Mouse (Mus musculus) embryonic facial prominence, embryonic 15.5 days (tissue): ENCODE results near the gene Ucn. TPM values are rescaled to one million over a fixed set of nuclear protein-coding genes. Genes with fewer than 3 reads are reported as not detected.
A peak's percentile ranks its signal among the peaks of the same experiment; 100 is the strongest.

ENCODE experiments used
- ATAC-seq: fragments of 200-750 bp; cut with Nextera tagmentation; 2 replicates; pipeline ENCODE4 v1.8.0; 2017; ENCODE audit warnings: low read depth, moderate TSS enrichment; ENCODE audit not compliant: insufficient number of reproducible peaks, low FRiP score, low TSS enrichment
- H3K27ac ChIP-seq: fragments of 300-500 bp; sonication (generic); replicated peaks from 2 replicates; pipeline ENCODE4 v1.5.1; 2015; ENCODE audit warnings: mild to moderate bottlenecking, inconsistent platforms
- H3K27me3 ChIP-seq: fragments of 300-500 bp; sonication (generic); 2 replicates; pipeline ENCODE4 v1.6.1; 2015; ENCODE audit warnings: inconsistent platforms
- H3K36me3 ChIP-seq: fragments of 300-500 bp; sonication (generic); 2 replicates; pipeline ENCODE4 v1.6.1; 2015; ENCODE audit warnings: mild to moderate bottlenecking, inconsistent platforms
- H3K4me1 ChIP-seq: fragments of 300-500 bp; sonication (generic); 2 replicates; pipeline ENCODE4 v1.6.1; 2015; ENCODE audit warnings: inconsistent platforms
- H3K4me2 ChIP-seq: fragments of 300-500 bp; sonication (generic); replicated peaks from 2 replicates; pipeline ENCODE4 v1.6.1; 2015; ENCODE audit warnings: mild to moderate bottlenecking, inconsistent platforms
- H3K4me3 ChIP-seq: fragments of 300-500 bp; sonication (generic); replicated peaks from 2 replicates; pipeline ENCODE4 v1.5.1; 2015; ENCODE audit warnings: mild to moderate bottlenecking, inconsistent platforms
- H3K9ac ChIP-seq: fragments of 300-500 bp; sonication (generic); 2 replicates; pipeline ENCODE4 v1.6.1; 2015; ENCODE audit warnings: inconsistent platforms
- H3K9me3 ChIP-seq: fragments of 300-500 bp; sonication (generic); replicated peaks from 2 replicates; pipeline ENCODE4 v1.6.1; 2016; ENCODE audit warnings: inconsistent platforms
- WGBS: fragments of 180-500 bp; shearing (Covaris S2); methylation state at CpG from one replicate; pipeline ENCODE4 v1.1.7; 2015; 5-methylcytosine and 5-hydroxymethylcytosine counted together
- polyA plus RNA-seq: library from polyadenylated mRNA; unstranded; fragments of >200 nt; fragmentation: Nextera tagmentation; extraction: Ambion mirVana; gene quantifications from 2 replicates; pipeline ENCODE4 v1.2.1, GENCODE M21; 2015

Gene Ucn
- polyA plus RNA-seq, 1 experiment from 2014 or later = not detected

- no peaks in the 10 kb centered on the region for H3K4me1 ChIP-seq
- 0 out of 2 replicates have a peak, but pooled peaks cover 3% of the 10 kb centered on the region for H3K27me3 ChIP-seq
- no peaks in the 10 kb centered on the region for H3K9me3 ChIP-seq
- ATAC-seq = no peak
- H3K9ac ChIP-seq = no peak within 1 kb of the TSS
- H3K27ac ChIP-seq = no peak within 1 kb of the TSS
- H3K4me3 ChIP-seq = no peak within 1 kb of the TSS
- WGBS = 77% methylated on average over 9 of the region's 9 CpGs
- H3K36me3 ChIP-seq = no peaks in the 10 kb centered on the region
- no peak within 1 kb of the TSS for H3K4me2 ChIP-seq
Observed at GRCm38 (mm10) chr5:31105814-31106335, 32.8 kb downstream of the Ucn start, which contains the start of gene Dnajc5g. Dnajc5g (plus strand) TSS chr5:31106285.

GRCm38 (mm10) chr5:31095711-31096480 is 42.7 kb downstream of the Ucn start:
- no peaks in the 10 kb centered on the region for H3K36me3 ChIP-seq
- no peak for ATAC-seq
- H3K27ac ChIP-seq = no peak overlapping the region
- H3K4me2 ChIP-seq = peak overlapping the region; percentile 79
- peaks cover 82% of the 10 kb centered on the region for H3K27me3 ChIP-seq
- H3K4me1 ChIP-seq = peaks cover 34% of the 10 kb centered on the region
- H3K4me3 ChIP-seq = peak overlapping the region; percentile 45
- 24% methylated on average over 11 of the region's 11 CpGs for WGBS
- no peaks in the 10 kb centered on the region for H3K9me3 ChIP-seq
- H3K9ac ChIP-seq = no peak overlapping the region

- H3K4me2 ChIP-seq = peak overlapping the region; percentile 79
- no peak overlapping the region for H3K27ac ChIP-seq
- under 1% methylated on average over 59 of the region's 59 CpGs for WGBS
- peak overlapping the region; percentile 45 for H3K4me3 ChIP-seq
- H3K36me3 ChIP-seq = no peaks in the 10 kb centered on the region
- H3K9me3 ChIP-seq = no peaks in the 10 kb centered on the region
- H3K9ac ChIP-seq = no peak overlapping the region
- ATAC-seq = no peak
- H3K27me3 ChIP-seq = peaks cover 90% of the 10 kb centered on the region
- H3K4me1 ChIP-seq = peaks cover 34% of the 10 kb centered on the region
Observed at GRCm38 (mm10) chr5:31094799-31095691, 43.6 kb downstream of the Ucn start.

GRCm38 (mm10) chr5:31094100-31094798 is 44.4 kb downstream of the Ucn start:
- peak overlapping the region; percentile 45 for H3K4me3 ChIP-seq
- H3K27me3 ChIP-seq = peaks cover 98% of the 10 kb centered on the region
- no peak overlapping the region for H3K9ac ChIP-seq
- H3K4me2 ChIP-seq = peak overlapping the region; percentile 79
- H3K36me3 ChIP-seq = no peaks in the 10 kb centered on the region
- H3K4me1 ChIP-seq = peaks cover 34% of the 10 kb centered on the region
- H3K27ac ChIP-seq = no peak overlapping the region
- 1% methylated on average over 29 of the region's 29 CpGs for WGBS
- no peak for ATAC-seq
- H3K9me3 ChIP-seq = no peaks in the 10 kb centered on the region

- ATAC-seq = peak; percentile 41; the same call in 1 of the 2 replicates
- Histone ChIP-seq H3K27ac (no peak overlapping the region), H3K4me1 (peaks cover 34% of the 10 kb centered on the region), H3K4me3 (peak overlapping the region; percentile 45), H3K36me3 (no peaks in the 10 kb centered on the region), H3K9ac (no peak overlapping the region), H3K4me2 (peak overlapping the region; percentile 79), H3K9me3 (no peaks in the 10 kb centered on the region), H3K27me3 (peaks cover 98% of the 10 kb centered on the region)
- 1% methylated on average over 53 of the region's 54 CpGs for WGBS
Observed at GRCm38 (mm10) chr5:31093151-31094041, 45.2 kb downstream of the Ucn start.

- H3K9me3 ChIP-seq = no peaks in the 10 kb centered on the region
- no peak for ATAC-seq
- 1% methylated on average over 48 of the region's 53 CpGs for WGBS
- no peak overlapping the region for H3K27ac ChIP-seq
- peak overlapping the region; percentile 79 for H3K4me2 ChIP-seq
- peak overlapping the region; percentile 45 for H3K4me3 ChIP-seq
- H3K4me1 ChIP-seq = peaks cover 34% of the 10 kb centered on the region
- H3K9ac ChIP-seq = 0 out of 2 replicates have a peak overlapping the region, but pooled peaks have one; percentile 4
- H3K36me3 ChIP-seq = no peaks in the 10 kb centered on the region
- H3K27me3 ChIP-seq = peaks cover 96% of the 10 kb centered on the region
Observed at GRCm38 (mm10) chr5:31092231-31092975, 46.2 kb downstream of the Ucn start.

Other genes with a start within 250 kb of the Ucn start
- gene Ost4, start 231.0 kb downstream of the Ucn start, polyA plus RNA-seq = 482 and 502 TPM in 2 replicates
- gene Emilin1, start 225.4 kb downstream of the Ucn start, polyA plus RNA-seq = 244 and 254 TPM in 2 replicates
- 23.8 and 25.6 TPM in 2 replicates for gene Khk, start 217.4 kb downstream of the Ucn start, polyA plus RNA-seq
- 32.1 and 34.0 TPM in 2 replicates for gene Cgref1, start 193.2 kb downstream of the Ucn start, polyA plus RNA-seq
- gene Preb, start 178.5 kb downstream of the Ucn start, polyA plus RNA-seq = 125 and 130 TPM in 2 replicates
- gene Tcf23, start 170.2 kb downstream of the Ucn start, polyA plus RNA-seq = 0.08 TPM in 1 of 2 replicates, not detected in the other
- 173 and 174 TPM in 2 replicates for gene Atraid, start 90.5 kb downstream of the Ucn start, polyA plus RNA-seq
- 10.8 and 12.0 TPM in 2 replicates for gene Slc5a6, start 89.9 kb downstream of the Ucn start, polyA plus RNA-seq
- gene Cad, start 84.0 kb downstream of the Ucn start, polyA plus RNA-seq = 23.5 and 26.4 TPM in 2 replicates
- gene Dnajc5g, start 32.5 kb downstream of the Ucn start, polyA plus RNA-seq = not detected in 2 replicates
- gene Slc30a3, start 30.6 kb downstream of the Ucn start, polyA plus RNA-seq = 0.60 and 0.92 TPM in 2 replicates
- gene Trim54, start 22.1 kb downstream of the Ucn start, polyA plus RNA-seq = 10.2 and 13.7 TPM in 2 replicates
- 67.3 and 73.4 TPM in 2 replicates for gene Mpv17, start 15.4 kb upstream of the Ucn start, polyA plus RNA-seq
- gene Gm29609, start 41.1 kb upstream of the Ucn start, polyA plus RNA-seq = 1.1 and 3.0 TPM in 2 replicates
- 69.0 and 71.5 TPM in 2 replicates for gene Gtf3c2, start 41.3 kb upstream of the Ucn start, polyA plus RNA-seq
- gene Snx17, start 54.4 kb upstream of the Ucn start, polyA plus RNA-seq = 138 and 150 TPM in 2 replicates
- gene Eif2b4, start 54.6 kb upstream of the Ucn start, polyA plus RNA-seq = 74.4 and 74.7 TPM in 2 replicates
- 12.2 and 12.5 TPM in 2 replicates for gene Zfp513, start 63.5 kb upstream of the Ucn start, polyA plus RNA-seq
- 113 and 115 TPM in 2 replicates for gene Ppm1g, start 81.9 kb upstream of the Ucn start, polyA plus RNA-seq
- gene Nrbp1, start 102.0 kb upstream of the Ucn start, polyA plus RNA-seq = 175 and 178 TPM in 2 replicates
- gene Gm9970, start 102.4 kb upstream of the Ucn start, polyA plus RNA-seq = 0.99 TPM in 1 of 2 replicates, not detected in the other
- gene Krtcap3, start 112.9 kb upstream of the Ucn start, polyA plus RNA-seq = 21.8 and 23.5 TPM in 2 replicates
- 39.4 and 39.5 TPM in 2 replicates for gene Ift172, start 152.3 kb upstream of the Ucn start, polyA plus RNA-seq
- gene Fndc4, start 157.3 kb upstream of the Ucn start, polyA plus RNA-seq = 85.5 and 89.8 TPM in 2 replicates
- gene Gckr, start 158.6 kb upstream of the Ucn start, polyA plus RNA-seq = 0.15 and 0.30 TPM in 2 replicates